Mouse (Mus musculus): ENCODE results near the gene Rsph4a. TPM values are rescaled to one million over a fixed set of nuclear protein-coding genes. Genes with fewer than 3 reads are reported as not detected.
"Not testable (repeated sequence)": the region's sequence is repeated elsewhere in the genome, so short reads cannot be mapped to it uniquely, and the experiment has no call there.

Rsph4a gene
- total RNA-seq (2014; rRNA removed), result 2.3 and 2.8 TPM in 2 replicates
- polyA plus RNA-seq (2015; fragmentation: Nextera tagmentation; extraction: Ambion mirVana), result 1.9 and 2.6 TPM in 2 replicates

- H3K4me1 ChIP-seq (ENCODE audit: insufficient read depth, low read length), result no peaks in the 10 kb centered on the region
- TF ChIP-seq CTCF (IDR thresholded peaks at IDR 0.05), result no peak
- 6% methylated on average over 17 of the region's 17 CpGs for WGBS
- H3K27ac ChIP-seq (ENCODE audit: low read depth, low read length), result 0 out of 2 replicates have a peak within 1 kb of the TSS, but pooled peaks have one; percentile 38
- H3K4me3 ChIP-seq (ENCODE audit: low read depth, low read length), result peak within 1 kb of the TSS; percentile 52
- H3K9me3 ChIP-seq (ENCODE audit: low read length), result no peaks in the 10 kb centered on the region
- ATAC-seq (ENCODE audit: low FRiP score) (peak; percentile 99), DNase-seq (ENCODE audit: low spot score) (peak; percentile 92)
- H3K36me3 ChIP-seq (ENCODE audit: insufficient read depth, low read length), result no peaks in the 10 kb centered on the region
- H3K4me2 ChIP-seq (ENCODE audit: low read depth, low read length, poor library complexity, severe bottlenecking), result peak within 1 kb of the TSS; percentile 82
- no peaks in the 10 kb centered on the region for H3K27me3 ChIP-seq (ENCODE audit: insufficient read depth, low read length)
- peak within 1 kb of the TSS; percentile 51; the same call in 1 of the 2 replicates for H3K9ac ChIP-seq (replicated peaks; ENCODE audit: low read length, poor library complexity, severe bottlenecking)
Measured at GRCm38 (mm10) chr10:33904530-33905481, at the start of gene Rsph4a. TSS of gene Rsph4a (plus strand) at chr10:33905111.

DNA sequence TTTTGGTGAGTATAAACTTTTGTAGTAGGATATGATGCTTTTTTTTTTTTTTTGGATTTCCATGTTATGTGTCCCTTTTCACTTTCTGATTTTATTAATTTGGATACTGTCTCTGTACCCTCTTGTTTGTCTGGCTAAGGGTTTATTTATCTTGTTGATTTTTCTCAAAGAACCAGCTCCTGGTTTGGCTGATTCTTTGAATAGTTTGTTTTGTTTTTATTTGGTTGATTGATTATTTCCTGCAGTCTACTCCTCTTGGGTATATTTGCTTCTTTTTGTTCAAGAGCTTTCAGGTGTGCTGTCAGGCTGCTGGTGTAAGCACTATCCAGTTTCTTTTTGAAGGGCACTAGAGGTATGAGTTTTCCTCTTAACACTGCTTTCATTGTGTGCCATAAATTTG lies 47.5 kb upstream of the Rsph4a start, which contains the start of gene Sult3a1:
Gene Sult3a1 (plus strand): TSS at position 301 of the 400 bp plus-strand sequence.
- Histone ChIP-seq H3K36me3 (ENCODE audit: insufficient read depth, low read length) (no peaks in the 10 kb centered on the region), H3K27ac (ENCODE audit: low read depth, low read length) (no peak within 1 kb of the TSS), H3K4me2 (ENCODE audit: low read depth, low read length, poor library complexity, severe bottlenecking) (no peak within 1 kb of the TSS), H3K9me3 (ENCODE audit: low read length) (no peaks in the 10 kb centered on the region), H3K27me3 (ENCODE audit: insufficient read depth, low read length) (no peaks in the 10 kb centered on the region), H3K4me3 (ENCODE audit: low read depth, low read length) (no peak within 1 kb of the TSS), H3K4me1 (ENCODE audit: insufficient read depth, low read length) (no peaks in the 10 kb centered on the region), H3K9ac (replicated peaks; ENCODE audit: low read length, poor library complexity, severe bottlenecking) (no peak within 1 kb of the TSS)
- DNase-seq (ENCODE audit: low spot score) (no peak), ATAC-seq (ENCODE audit: low FRiP score) (no peak)
- TF ChIP-seq CTCF (IDR thresholded peaks at IDR 0.05), result no peak

GRCm38 (mm10) chr10:33865994-33866393 lies 38.9 kb upstream of the Rsph4a start:
- H3K9me3 ChIP-seq (ENCODE audit: low read length), result no peaks in the 10 kb centered on the region
- WGBS, result 82% methylated on average over 2 of the region's 2 CpGs
- no peaks in the 10 kb centered on the region for H3K36me3 ChIP-seq (ENCODE audit: insufficient read depth, low read length)
- no peak for DNase-seq (ENCODE audit: low spot score)
- H3K4me2 ChIP-seq (ENCODE audit: low read depth, low read length, poor library complexity, severe bottlenecking), result no peak overlapping the region
- no peak overlapping the region for H3K4me3 ChIP-seq (ENCODE audit: low read depth, low read length)
- no peaks in the 10 kb centered on the region for H3K4me1 ChIP-seq (ENCODE audit: insufficient read depth, low read length)
- H3K9ac ChIP-seq (replicated peaks; ENCODE audit: low read length, poor library complexity, severe bottlenecking), result no peak overlapping the region
- no peak overlapping the region for H3K27ac ChIP-seq (ENCODE audit: low read depth, low read length)
- no peak for ATAC-seq (ENCODE audit: low FRiP score)
- TF ChIP-seq CTCF (IDR thresholded peaks at IDR 0.05), result no peak
- no peaks in the 10 kb centered on the region for H3K27me3 ChIP-seq (ENCODE audit: insufficient read depth, low read length)

DNA sequence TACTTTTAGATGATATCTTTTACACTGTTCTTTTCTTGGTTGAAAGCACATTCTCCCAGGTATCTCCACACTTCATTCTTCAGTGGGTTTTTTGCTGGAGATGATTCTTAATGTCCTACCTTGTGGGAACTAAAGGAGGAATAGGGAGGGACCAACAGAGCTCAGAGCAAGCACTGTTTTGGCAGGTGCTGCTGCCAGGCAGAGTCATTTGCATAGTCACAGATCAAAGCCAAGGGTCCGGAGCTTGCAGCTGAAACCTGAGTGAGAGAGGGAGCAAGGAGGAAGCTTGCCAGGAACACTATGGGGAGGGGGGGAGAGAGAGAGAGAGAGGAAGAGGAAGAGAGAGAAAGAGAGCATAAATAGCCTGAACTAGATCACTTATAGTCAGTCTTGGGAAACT lies 34.5 kb upstream of the Rsph4a start:
- no peak for TF ChIP-seq CTCF (IDR thresholded peaks at IDR 0.05)
- Histone ChIP-seq H3K9me3 (ENCODE audit: low read length) (no peaks in the 10 kb centered on the region), H3K9ac (replicated peaks; ENCODE audit: low read length, poor library complexity, severe bottlenecking) (no peak overlapping the region), H3K4me1 (ENCODE audit: insufficient read depth, low read length) (no peaks in the 10 kb centered on the region), H3K36me3 (ENCODE audit: insufficient read depth, low read length) (no peaks in the 10 kb centered on the region), H3K4me3 (ENCODE audit: low read depth, low read length) (no peak overlapping the region), H3K27ac (ENCODE audit: low read depth, low read length) (no peak overlapping the region), H3K4me2 (ENCODE audit: low read depth, low read length, poor library complexity, severe bottlenecking) (no peak overlapping the region), H3K27me3 (ENCODE audit: insufficient read depth, low read length) (no peaks in the 10 kb centered on the region)
- ATAC-seq (ENCODE audit: low FRiP score), result no peak
- no peak for DNase-seq (ENCODE audit: low spot score)
- 10% methylated on average over 1 of the region's 1 CpGs for WGBS

- Histone ChIP-seq H3K4me2 (ENCODE audit: low read depth, low read length, poor library complexity, severe bottlenecking) (no peak overlapping the region), H3K4me1 (ENCODE audit: insufficient read depth, low read length) (no peaks in the 10 kb centered on the region), H3K9ac (replicated peaks; ENCODE audit: low read length, poor library complexity, severe bottlenecking) (no peak overlapping the region), H3K4me3 (ENCODE audit: low read depth, low read length) (no peak overlapping the region), H3K9me3 (ENCODE audit: low read length) (no peaks in the 10 kb centered on the region), H3K27me3 (ENCODE audit: insufficient read depth, low read length) (no peaks in the 10 kb centered on the region), H3K36me3 (ENCODE audit: insufficient read depth, low read length) (no peaks in the 10 kb centered on the region), H3K27ac (ENCODE audit: low read depth, low read length) (no peak overlapping the region)
- TF ChIP-seq CTCF (IDR thresholded peaks at IDR 0.05), result no peak
- ATAC-seq (ENCODE audit: low FRiP score), result no peak
- no peak for DNase-seq (ENCODE audit: low spot score)
- 93% methylated on average over 2 of the region's 2 CpGs for WGBS
Measured at GRCm38 (mm10) chr10:33872672-33873398, 32.1 kb upstream of the Rsph4a start.

DNA sequence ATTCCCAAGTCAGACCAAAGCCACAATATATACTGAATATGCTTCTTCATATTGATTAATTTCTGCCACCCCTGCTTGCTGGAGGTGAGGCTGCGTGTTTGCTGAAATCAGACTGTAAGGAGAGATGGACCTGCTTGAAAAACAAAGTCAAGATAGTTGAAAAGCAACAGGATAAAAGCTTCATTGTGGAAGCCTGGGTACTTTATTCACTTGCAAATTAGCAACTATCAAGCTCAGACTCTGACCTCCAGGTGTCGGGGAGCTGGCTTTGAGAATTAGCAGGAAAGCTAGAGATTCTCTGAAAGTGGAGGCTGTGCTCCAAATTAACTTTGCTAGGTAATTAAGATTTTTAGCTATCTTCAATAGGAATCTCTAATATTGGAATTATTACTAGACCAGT lies 22.5 kb upstream of the Rsph4a start:
- not testable (repeated sequence) for H3K4me3 ChIP-seq (ENCODE audit: low read depth, low read length); DNase-seq (ENCODE audit: low spot score); H3K27ac ChIP-seq (ENCODE audit: low read depth, low read length); H3K27me3 ChIP-seq (ENCODE audit: insufficient read depth, low read length); ATAC-seq (ENCODE audit: low FRiP score); H3K4me2 ChIP-seq (ENCODE audit: low read depth, low read length, poor library complexity, severe bottlenecking); H3K9me3 ChIP-seq (ENCODE audit: low read length); H3K9ac ChIP-seq (replicated peaks; ENCODE audit: low read length, poor library complexity, severe bottlenecking); H3K4me1 ChIP-seq (ENCODE audit: insufficient read depth, low read length); H3K36me3 ChIP-seq (ENCODE audit: insufficient read depth, low read length)
- WGBS, result 73% methylated on average over 2 of the region's 2 CpGs

DNA sequence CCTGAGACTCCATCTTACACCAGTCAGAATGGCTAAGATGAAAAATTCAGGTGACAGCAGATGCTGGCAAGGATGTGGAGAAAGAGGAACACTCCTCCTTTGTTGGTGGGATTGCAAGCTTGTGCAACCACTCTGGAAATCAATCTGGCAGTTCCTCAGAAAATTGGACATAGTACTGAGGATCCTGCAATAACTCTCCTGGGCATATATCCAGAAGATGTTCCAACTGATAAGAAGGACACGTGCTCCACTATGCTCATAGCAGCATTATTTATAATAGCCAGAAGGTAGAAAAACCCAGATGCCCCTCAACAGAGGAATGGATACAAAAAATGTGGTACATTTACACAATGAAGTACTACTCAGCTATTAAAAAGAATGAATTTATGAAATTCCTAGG lies 3.4 kb upstream of the Rsph4a start:
- not testable (repeated sequence) for H3K36me3 ChIP-seq (ENCODE audit: insufficient read depth, low read length); H3K4me3 ChIP-seq (ENCODE audit: low read depth, low read length); H3K9me3 ChIP-seq (ENCODE audit: low read length); H3K27ac ChIP-seq (ENCODE audit: low read depth, low read length); DNase-seq (ENCODE audit: low spot score); ATAC-seq (ENCODE audit: low FRiP score); H3K4me1 ChIP-seq (ENCODE audit: insufficient read depth, low read length); H3K4me2 ChIP-seq (ENCODE audit: low read depth, low read length, poor library complexity, severe bottlenecking); H3K27me3 ChIP-seq (ENCODE audit: insufficient read depth, low read length); H3K9ac ChIP-seq (replicated peaks; ENCODE audit: low read length, poor library complexity, severe bottlenecking)
- WGBS, result 95% methylated on average over 1 of the region's 1 CpGs

Data from midbrain, postnatal 0 days (tissue).